Mouse (Mus musculus) induced T-regulatory cell, adult 2 months (primary cell): Measurements from ENCODE around the gene Faim2.

Source experiments
- DNase-seq: peaks from one replicate; pipeline ENCODE4 v3.0.0-alpha.2; 2012; ENCODE audit warnings: low read depth

Gene Faim2

GRCm38 (mm10) chr15:99505324-99506095, 22.5 kb downstream of the Faim2 start:
- no peak for DNase-seq

GRCm38 (mm10) chr15:99503256-99503655, 24.7 kb downstream of the Faim2 start:
- no peak for DNase-seq

GRCm38 (mm10) chr15:99502311-99502831, 25.6 kb downstream of the Faim2 start:
- no peak for DNase-seq

GRCm38 (mm10) chr15:99501292-99502260, 26.4 kb downstream of the Faim2 start:
- DNase-seq: no peak

- DNase-seq: no peak
Measured at GRCm38 (mm10) chr15:99500320-99500719, 27.6 kb downstream of the Faim2 start.

- no peak for DNase-seq
Measured at GRCm38 (mm10) chr15:99499726-99500125, 28.2 kb downstream of the Faim2 start.

- no peak for DNase-seq
Measured at GRCm38 (mm10) chr15:99498781-99499180, 29.2 kb downstream of the Faim2 start.

GRCm38 (mm10) chr15:99498356-99498755, 29.6 kb downstream of the Faim2 start:
- DNase-seq: no peak

- DNase-seq: no peak
Measured at GRCm38 (mm10) chr15:99497527-99498242, 30.3 kb downstream of the Faim2 start.

GRCm38 (mm10) chr15:99497061-99497460, 30.9 kb downstream of the Faim2 start:
- DNase-seq: peak; percentile 65

GRCm38 (mm10) chr15:99484745-99485144, 43.2 kb downstream of the Faim2 start:
- peak; percentile 27 for DNase-seq

GRCm38 (mm10) chr15:99475814-99476213, 52.2 kb downstream of the Faim2 start:
- DNase-seq: peak; percentile 29

- peak; percentile 93 for DNase-seq
Measured at GRCm38 (mm10) chr15:99474576-99474926, 53.4 kb downstream of the Faim2 start, which contains the start of gene Bcdin3d. TSS of gene Bcdin3d (minus strand) at chr15:99474730.

GRCm38 (mm10) chr15:99473801-99474575, 54.0 kb downstream of the Faim2 start:
- peak; percentile 68 for DNase-seq

GRCm38 (mm10) chr15:99472972-99473371, 55.0 kb downstream of the Faim2 start:
- DNase-seq: peak; percentile 34

- peak; percentile 68 for DNase-seq
Measured at GRCm38 (mm10) chr15:99471677-99472063, 56.3 kb downstream of the Faim2 start.

GRCm38 (mm10) chr15:99470971-99471676, 56.8 kb downstream of the Faim2 start:
- peak; percentile 80 for DNase-seq

- DNase-seq: no peak
Measured at GRCm38 (mm10) chr15:99470224-99470761, 57.7 kb downstream of the Faim2 start.

- DNase-seq: no peak
Measured at GRCm38 (mm10) chr15:99469736-99470135, 58.2 kb downstream of the Faim2 start.

GRCm38 (mm10) chr15:99469067-99469466, 58.9 kb downstream of the Faim2 start:
- DNase-seq: peak; percentile 85
